Mouse (Mus musculus) thymus, adult 2 months (tissue): ENCODE results near the gene Gzmm.

Experiments used
- CTCF ChIP-seq: fragments of 200-500 bp; IDR thresholded peaks from 2 replicates; pipeline ENCODE4 v1.5.1; 2012; ENCODE audit warnings: mild to moderate bottlenecking, control low read depth, low read length, moderate library complexity, borderline replicate concordance; ENCODE audit not compliant: control insufficient read depth, poor library complexity, insufficient read depth; ENCODE audit errors: extremely low read depth
- POLR2A ChIP-seq: fragments of 200-500 bp; IDR thresholded peaks from 2 replicates; pipeline ENCODE4 v1.6.1; 2012; ENCODE audit warnings: mild to moderate bottlenecking, low read length, control low read depth, moderate library complexity; ENCODE audit not compliant: control insufficient read depth, poor library complexity, insufficient read depth; ENCODE audit errors: extremely low read depth

- no peak for TF ChIP-seq CTCF
- no peak for TF ChIP-seq POLR2A
These were observed 11.9 kb downstream of the Gzmm start for GRCm38 (mm10) chr10:79700676-79701075.
